Mouse (Mus musculus) liver (tissue): ENCODE results near the gene Tpra1.

Experiments used
- DNase-seq: peaks from one replicate; pipeline ENCODE4 v3.0.0-alpha.2; 2020; ENCODE audit warnings: mixed read lengths

The Tpra1 gene

DNA sequence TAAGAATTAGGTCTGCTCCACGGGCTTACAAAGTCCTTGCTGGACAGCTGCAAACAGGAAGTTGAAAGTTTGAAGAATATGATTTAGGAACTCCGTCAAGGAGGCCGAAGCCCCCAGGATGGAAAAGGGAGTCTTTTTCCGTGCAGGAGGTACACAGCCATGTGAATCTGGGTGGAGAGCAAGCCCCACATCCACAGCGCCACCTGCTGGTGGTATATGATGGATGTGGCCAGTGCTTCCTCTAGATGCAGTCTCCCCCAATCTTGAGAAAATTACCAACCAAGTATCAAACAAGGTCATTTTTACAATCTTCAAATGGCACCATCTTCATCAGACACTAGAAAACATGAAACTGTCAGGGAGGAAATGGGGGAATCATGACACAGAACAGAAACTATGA lies 8.5 kb upstream of the Tpra1 start:
- DNase-seq = peak; percentile 74

DNA sequence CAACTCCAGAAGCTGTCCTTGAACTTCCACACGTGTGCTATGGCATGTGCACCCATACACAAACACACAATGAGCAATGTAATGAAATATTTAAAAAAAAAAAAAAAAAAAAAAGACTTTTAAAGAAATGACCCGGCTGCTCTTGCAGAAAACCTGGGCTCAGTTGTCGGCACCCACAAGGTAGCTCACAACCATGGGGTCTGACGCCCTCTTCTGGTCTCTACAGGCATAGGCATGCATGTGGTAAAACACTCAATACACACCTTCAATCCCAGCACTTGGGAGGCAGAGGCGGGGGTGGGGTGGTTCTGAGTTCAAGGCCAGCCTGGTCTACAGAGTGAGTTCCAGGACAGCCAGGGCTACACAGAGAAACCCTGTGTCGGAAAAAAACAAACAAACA lies 6.1 kb upstream of the Tpra1 start:
- DNase-seq = no peak

DNA sequence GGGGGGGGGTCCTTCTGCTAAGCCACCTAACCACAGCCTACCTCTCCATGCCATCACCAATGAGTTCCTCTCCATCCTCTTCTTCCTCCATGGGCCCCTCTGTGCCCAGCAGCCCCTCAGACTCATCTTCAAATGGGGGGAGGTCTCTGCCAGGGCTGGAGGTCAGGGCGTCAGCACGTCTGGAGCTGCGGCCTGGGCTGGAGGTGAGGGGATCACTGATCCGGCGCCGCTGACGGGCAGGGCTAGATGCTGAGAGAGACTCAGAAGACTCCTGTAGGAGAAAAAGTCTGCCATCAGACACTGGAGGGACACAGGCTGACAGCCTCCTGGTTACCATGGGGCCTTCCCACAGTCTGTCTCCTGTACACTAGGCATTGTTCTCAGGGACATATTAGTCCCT lies 4.8 kb upstream of the Tpra1 start:
- no peak for DNase-seq

DNA sequence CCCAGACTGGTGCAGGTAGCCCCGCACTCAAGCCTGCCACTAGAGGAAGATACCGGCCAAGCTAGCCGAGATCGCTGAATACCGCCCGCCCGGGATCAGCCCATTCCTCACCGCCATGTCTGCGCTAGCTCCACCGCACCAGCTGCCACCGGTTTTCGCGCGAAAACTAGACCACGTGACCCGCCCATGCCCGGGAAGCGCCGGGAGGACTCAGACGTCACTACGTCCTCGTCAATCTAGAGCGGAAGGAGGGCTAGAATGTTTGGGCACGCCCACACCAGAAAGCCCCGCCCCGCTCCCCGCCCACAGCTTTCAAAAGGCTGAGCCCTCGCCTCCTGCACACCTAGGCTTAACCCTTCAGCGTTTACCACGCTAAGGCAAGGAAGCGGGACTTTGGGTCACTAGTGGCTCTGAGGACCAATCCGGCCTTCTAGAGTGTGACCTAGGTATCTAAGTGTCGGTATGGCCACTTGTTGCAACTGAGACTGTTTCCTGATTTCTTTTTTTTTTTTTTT lies 3.5 kb upstream of the Tpra1 start, which contains the start of gene Mcm2:
Gene Mcm2, minus strand, starts transcription at position 247 of the 515 bp plus-strand sequence.
- peak; percentile 99 for DNase-seq

DNA sequence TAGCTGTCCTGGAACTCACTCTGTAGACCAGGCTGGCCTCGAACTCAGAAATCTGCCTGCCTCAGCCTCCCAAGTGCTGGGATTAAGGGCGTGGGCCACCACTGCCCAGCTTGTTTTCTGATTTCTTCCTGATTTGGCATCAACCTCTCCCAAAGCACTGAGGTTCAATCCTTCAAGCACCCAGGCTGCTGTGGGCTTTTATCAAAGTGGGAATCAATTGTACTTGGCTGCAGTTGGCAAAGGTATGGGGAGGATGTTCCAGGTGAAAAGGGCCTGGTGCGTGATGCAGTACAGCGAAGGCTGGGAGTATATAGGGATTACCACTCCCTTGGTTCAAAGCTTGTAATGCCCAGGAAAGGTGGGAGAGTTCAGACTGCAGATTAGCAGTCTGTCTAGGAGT lies 3.0 kb upstream of the Tpra1 start:
- DNase-seq = no peak

DNA sequence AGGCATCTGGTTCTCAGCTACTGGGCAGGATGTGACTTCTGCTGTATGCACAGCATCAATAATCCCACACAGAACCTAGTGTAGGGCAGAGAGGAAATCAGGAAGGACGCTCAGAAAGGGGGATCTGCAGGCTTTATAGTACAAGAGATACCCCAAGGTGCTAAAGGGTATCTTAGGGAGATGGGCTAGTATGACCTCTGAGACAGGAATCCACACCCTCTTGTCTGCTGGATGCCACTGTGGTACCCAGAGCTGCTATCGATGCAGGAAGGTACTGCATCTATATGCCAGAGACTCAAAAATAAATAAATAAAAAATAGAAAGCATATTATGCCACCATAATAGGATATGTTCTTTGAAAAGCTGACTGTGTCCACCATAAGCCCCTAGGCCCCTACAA lies 2.4 kb upstream of the Tpra1 start:
- DNase-seq = no peak

DNA sequence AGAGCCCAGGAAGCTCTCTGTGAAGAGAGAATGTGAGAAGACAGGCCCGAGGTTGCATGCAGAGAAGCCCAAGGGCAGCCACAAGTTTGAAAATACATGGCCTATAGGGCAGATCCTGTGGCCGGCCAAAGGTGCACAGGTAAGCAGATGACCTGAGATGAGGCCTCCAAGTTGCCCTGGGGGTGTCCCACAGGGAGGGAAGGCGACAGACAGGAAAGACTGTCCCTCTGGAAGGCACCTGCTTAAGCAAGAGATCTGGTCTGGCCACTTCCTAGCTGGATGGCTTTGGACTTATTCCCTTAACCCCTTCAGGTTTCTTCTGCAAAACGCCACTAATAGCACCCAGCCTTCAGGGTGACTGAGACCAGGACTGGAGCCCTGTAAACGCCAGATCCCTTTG lies 580 bp upstream of the Tpra1 start:
- DNase-seq = no peak

DNA sequence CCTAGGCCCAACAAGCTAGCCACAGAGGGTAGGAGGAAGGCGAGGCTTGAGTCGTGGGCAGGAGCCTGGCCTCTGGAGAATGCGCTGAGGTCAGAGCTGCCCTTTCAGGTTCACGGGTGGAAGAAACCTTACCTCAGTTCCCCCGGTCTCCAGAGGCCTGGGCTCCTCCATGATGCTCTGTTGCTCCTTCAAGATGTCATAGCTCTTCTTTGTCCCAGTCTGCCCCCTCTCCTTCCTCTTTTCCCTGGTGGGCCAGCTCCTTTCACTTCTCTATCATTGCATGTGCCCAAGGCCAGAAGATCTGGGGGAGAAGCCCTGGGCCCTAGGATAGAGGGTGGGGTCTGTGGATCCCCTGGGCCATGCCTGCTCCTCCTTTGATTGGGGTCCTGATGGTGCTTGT lies 1.7 kb downstream of the Tpra1 start:
- DNase-seq = no peak

DNA sequence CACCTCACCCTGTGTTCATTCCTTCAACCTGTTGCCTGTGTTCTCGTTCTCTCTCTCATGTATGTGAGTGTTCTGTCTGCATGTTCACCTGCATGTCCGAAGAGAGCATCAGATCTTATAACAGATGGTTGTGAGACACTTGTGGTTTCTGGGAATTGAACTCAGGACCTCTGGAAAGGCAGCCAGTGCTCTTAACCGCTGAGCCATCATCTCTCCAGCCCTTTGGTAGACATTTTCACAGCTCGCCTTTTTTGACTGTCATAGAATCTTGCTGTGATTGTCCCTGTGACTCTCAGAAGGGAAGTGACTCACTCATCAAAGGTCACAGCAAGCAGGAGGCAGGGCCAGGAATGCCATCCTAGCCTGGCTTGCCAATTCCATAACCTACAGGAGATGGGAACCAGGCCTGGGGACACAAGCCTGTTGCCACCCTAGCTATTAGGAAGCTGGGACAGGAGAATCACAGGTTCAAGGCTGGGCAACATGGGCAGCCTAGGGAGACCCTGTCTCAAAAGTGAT lies 2.5 kb downstream of the Tpra1 start:
- DNase-seq = no peak

DNA sequence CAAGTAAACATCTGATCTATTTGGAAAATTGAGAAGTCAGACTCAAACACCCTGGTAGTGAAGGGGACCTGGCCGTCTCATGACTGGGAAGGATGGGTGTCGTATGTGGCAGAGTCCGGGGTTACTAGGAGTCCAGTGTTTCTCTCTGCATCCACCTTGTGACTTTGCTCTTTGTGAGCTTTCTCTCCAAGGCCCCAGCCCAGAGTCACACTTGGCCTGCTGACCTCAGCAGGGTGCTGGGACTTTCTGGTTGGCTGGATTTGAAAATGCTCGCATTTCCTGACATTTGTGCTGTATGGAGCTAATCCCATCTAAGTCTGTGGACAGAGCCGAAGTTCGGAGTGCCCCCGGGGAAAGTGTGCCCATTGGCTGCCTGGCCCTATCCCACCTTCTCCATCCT lies 3.0 kb downstream of the Tpra1 start:
- no peak for DNase-seq

DNA sequence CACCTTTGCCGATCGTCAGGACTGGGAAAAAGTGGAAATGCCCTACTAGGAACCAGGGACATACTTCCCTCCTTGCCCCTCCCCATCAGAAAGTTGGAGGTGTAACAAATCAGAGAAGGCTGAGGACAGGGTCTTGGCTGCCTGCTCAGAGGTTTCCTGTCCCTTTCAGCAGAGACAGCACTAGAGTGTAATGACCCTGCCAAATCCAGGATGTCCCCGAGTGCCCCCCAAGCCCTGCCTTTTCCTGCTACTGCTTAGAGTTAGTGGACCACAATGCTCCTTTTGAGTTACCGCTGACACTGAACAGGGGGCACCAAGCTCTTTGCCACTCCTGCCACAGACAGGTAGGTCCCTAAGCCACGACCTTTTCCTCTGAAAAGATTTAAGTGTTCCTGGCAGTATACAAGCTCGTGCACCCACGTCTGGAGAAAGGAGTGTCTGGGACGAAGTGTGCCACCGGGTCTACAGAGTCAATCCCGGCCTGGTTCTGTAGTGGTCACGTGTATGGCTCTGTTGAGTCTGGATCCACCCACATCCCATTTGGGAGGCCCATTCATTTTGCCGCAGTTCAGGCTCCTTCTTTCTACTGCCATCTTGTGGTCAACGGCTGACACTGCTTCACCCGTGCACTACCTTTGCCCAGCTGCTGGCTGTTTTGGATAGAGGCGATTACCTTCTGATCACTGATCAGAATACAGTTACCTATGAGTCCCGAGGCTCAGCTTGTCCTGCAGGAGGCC lies 4.5 kb downstream of the Tpra1 start:
- peak; percentile 85 for DNase-seq

DNA sequence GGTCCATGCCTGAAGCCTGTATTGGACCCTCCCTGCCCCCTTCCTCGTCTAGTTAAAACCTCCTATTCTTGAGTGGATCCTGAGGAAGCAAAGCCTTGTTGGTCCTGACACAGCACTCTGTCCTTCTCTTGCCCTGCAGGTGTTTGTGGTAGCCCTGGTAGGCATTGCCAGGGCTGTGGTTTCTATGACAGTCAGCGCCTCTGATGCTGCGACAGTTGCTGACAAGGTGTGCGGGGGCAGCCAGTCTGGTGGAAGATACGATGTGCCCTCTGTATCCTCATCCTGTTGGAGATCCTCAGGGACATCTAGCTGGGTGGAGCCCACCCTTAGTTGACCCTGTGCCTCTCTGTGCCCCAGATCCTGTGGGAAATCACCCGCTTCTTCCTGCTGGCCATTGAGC lies 7.1 kb downstream of the Tpra1 start:
- no peak for DNase-seq

DNA sequence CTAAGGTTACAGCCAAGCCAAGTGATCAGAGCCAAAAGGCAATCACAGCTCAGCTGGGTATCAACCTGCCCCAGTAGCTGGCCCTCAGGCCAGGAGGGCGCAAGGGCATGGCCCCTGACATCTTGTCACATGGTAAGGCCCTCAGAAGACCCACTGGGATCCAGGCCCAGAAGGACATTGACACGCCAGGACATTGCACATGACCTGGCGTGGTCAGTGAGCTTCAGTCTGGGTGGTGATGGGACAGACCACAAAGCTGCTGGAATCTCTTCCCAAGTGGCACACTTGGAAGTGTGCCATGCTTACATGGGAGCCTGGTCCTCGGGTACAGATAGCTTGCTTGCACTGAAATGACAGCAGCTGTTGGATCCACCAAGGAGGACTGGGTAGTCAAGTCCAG lies 11.0 kb downstream of the Tpra1 start:
- DNase-seq = no peak

DNA sequence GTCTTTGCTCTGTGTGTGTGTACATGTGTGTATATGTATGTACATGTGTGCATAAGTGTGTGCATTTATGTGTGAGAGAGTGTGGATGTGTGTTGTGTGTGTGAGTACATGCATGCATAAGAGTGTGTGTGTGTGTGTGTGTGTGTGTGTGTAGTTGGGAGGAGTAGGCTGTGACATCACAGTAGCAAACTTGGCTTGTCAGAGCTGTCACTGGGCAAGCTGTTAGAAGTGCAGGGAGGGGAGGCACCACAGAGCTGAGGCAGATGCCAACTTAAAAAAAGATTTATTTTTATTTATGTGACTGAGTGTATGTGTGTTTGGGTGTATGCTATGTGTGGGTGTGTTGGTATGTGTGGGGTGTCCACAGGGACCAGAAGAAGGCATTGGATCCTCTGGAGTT lies 11.4 kb downstream of the Tpra1 start:
- no peak for DNase-seq

DNA sequence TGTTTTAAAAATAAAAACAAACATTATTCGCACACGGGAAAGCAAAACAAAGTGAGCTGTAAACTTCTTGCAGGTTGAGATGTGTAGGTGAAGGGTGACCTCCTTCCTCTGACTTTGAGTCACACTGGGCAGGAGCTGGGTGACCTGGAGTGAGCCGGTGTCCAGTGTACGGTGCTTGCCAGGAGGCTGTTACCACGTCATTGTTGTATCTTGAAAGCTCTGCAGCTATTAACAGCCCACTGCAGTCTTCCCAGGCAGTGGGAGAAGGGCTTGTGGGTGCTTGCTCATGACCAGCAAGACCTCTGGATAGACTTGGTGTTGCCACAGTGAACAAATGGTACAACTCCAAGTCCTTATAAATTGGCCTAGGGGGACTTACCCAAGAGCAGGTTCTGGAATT lies 12.7 kb downstream of the Tpra1 start:
- DNase-seq = no peak

DNA sequence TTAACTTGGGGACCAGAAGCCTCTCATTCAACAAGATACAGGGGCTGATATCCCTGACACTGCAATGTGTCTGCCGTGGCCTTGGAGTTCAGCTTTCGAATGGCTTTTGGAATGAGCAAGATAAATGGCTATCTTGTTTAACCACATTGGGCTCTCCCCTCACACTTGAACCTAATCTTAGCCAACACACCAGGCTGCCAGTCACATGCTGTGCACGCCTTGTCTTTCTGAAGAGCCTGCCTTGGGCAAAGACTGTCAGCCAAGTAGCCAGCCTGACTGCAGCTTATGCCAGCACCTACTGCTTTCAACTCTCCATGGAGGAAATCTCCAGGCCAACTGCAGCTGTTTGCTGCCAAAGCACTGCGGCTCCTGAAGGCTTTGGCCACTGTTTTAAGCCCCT lies 13.5 kb downstream of the Tpra1 start:
- DNase-seq = peak; percentile 88

DNA sequence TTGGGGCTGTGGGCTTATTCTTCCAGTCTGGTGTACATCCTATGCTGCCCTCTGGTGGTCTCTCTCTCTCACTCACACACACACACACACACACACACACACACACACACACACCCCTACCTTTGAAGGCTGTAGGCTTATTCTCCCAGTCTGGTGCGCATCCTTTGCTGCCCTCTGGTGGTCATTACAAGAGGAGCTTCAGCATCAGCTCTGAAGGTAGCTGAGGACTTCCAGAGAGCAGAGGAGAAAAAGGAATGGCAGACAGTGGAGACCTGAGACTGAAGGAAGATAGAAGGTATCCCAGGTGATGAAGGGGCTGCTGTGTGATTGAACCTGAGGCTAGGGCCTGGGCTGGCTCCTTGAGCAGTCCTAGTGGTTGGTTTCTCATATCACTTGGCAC lies 14.1 kb downstream of the Tpra1 start:
- peak; percentile 82 for DNase-seq

DNA sequence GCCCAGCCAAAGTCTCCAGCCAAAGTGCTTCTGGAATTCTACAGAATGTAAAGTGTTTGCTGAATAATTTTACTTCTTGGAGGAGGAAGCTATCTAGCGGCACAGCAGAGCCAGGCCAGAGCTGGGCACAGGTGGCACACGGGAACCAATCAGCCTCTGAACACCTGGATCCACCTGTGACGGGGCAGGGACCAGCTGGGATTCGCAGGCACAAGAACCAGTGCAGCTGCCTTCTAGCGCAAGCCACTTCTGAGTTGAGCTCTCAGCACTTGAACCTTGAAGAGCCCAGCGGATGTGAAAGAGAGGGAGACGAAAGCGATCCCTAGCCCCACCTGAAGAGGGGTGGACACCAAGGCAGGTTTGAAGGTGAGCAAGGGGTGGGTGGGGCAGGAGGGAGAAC lies 16.8 kb downstream of the Tpra1 start:
- no peak for DNase-seq

DNA sequence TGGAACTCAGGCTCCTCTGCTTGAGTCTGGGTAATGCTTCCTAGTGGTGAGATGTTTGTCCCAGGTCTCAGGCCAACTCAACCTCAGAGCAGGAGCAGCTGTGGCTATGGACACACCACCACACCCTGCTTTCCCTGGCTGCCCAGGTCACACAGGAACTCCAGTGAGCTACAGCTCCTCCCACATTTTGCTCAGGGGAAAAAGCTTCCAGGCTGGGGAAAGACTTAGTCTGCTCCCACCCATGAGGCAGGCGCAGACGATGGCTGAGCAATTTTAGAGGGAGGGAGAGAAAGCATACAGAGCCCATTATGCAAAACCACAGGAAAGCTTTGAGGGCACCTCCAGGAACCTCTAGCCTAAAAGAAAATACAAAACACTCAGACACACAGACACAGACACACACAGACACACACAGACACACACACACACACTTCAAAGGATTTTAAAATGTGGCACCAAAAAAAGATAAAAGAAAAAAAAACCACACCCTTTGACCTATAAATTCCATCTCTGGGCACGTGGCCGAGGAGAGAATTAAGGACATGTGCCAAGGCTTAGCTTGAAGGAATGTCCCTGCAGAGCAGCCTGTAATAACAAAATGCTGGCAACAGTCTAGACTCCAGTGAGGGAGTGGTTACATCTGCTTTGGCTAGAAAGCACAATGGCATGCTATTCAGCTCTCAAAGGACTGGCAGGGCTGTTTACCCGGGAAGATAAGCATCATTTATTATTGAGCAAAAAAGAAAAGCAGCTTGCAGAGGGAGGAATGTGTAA lies 22.6 kb downstream of the Tpra1 start:
- no peak for DNase-seq

DNA sequence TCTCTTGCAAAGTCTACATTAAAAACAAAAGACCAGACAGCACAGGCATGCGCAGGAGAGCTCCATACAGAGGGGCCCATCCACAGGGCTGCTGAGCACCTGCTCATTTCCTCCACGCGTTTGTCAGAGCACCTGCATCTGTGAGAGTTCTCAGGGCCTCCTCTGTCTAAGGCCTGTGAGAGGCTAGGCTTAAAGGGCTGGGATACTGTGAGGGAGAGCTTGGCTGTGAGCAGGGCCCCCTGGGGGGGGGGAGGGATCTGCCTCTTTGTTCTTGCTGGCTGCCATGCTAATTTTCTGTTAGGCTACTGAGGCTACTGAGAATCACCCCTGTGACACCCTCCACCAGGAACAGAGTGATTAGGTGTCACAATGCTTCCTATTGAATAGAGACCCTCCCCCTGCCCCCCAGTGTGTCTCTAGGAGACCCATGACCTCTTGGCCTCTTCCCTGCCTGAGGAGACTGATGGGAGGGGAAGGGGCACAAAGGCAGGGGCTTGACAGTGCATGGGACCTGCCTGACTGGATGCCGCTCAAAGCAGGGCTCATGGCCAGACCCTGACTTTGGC lies 23.7 kb downstream of the Tpra1 start:
- no peak for DNase-seq

DNA sequence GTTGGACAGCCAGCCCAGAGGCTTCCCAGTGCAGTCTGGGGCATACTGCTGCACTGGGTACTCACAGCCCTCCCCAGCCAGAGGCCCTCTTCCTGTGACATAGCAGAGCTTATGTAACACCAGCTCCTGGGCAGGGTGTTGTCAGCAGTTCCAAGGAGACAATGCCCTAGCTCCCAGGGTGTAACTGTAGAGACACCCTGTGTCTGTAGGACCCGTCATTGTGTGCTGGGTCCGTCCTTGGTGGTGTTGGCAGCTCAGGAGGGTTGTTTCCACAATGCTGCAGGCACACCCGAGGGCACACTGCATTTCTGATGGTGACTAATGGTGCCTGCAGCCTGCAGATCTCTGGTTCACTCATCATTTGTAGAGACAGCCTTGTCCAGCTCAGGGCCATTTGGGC lies 24.8 kb downstream of the Tpra1 start:
- no peak for DNase-seq

DNA sequence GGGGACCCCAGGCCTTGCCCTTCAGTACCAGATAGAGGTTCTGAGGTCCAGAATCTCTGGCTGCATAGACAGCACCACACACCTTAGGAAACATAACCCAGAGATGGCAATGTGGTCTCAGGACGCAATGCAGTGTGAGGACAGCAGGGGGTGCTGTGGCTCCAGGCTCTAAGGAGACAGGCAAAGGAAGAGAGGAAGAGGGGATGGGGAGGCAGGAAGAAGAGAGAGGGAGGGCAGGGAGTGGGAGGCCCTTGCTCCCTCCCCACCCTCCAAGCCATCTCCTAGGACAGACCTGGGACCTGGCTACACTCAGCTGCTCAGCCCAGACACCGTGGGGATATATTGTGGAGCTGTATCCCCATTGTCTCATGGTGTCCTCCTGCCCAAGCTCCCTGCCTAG lies 25.5 kb downstream of the Tpra1 start:
- peak; percentile 76 for DNase-seq

DNA sequence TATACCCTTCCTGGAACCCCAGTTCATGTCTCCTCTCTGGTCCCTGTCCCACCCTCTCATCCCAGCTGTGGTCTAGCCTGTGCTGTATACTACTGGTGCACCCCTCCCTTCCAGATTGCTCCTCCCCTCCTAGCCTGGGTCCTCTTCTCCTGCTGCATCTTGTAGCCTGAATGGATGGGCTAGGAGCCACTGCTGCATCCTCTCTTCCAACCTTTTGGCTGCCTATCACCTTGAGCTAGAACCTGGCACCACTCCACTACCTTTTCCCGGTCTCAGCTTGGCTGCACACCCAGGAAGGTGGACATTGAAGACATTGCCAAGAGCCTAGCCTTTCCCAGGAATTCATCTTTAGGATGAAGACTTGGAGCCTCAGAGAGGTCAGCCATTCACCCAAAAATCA lies 26.0 kb downstream of the Tpra1 start:
- DNase-seq = no peak

DNA sequence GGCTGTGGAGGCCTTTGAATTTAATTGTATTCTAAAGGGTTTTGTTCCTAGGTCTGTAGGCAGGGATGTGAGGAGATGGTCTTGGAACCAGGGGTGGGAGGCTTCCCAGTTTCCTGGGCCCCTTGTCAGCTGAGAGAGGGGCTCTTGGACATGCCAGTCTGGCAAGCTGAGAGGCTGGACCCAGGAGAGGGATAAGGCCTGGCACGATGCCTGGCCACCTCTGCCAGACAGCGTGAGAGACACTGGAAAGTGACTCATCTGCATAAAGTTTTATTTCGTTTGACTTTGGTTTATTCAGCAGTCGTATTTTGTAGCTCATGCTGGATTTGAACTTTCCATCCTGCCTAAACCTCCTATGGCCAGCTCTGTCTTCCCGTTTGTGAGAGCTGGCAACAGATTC lies 26.5 kb downstream of the Tpra1 start:
- no peak for DNase-seq
